Mouse (Mus musculus) ES-CJ7 (cell line): ENCODE results near the gene Mrps26.
"Not testable (repeated sequence)": the region's sequence is repeated elsewhere in the genome, so short reads cannot be mapped to it uniquely, and the experiment has no call there.

Source experiments
- DNase-seq: peaks from one replicate; pipeline ENCODE4 v3.0.0; 2011; ENCODE audit warnings: low read depth, low spot score

Mrps26 gene

DNA sequence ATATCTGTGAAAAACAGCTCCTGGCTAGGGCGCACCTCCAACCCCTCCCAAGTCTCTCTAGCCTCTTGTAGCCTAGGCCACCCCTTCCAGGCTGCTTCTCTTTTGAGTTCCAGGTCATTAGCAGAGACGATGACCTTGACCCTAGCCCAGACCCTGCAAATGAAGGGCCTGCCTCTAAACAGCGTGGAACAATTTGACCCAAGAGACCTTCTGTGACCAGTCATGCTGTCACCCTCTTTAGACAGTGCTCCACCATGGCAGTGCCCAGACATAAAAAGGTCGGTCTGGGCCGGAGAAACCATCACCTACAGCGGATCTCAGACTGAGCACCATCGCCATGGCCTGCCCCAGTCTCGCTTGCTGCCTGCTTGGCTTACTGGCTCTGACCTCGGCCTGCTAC is 12.3 kb downstream of the Mrps26 start, which contains the start of gene Oxt:
Gene Oxt, plus strand, starts transcription at position 301 of the 400 bp plus-strand sequence.
- no peak for DNase-seq

DNA sequence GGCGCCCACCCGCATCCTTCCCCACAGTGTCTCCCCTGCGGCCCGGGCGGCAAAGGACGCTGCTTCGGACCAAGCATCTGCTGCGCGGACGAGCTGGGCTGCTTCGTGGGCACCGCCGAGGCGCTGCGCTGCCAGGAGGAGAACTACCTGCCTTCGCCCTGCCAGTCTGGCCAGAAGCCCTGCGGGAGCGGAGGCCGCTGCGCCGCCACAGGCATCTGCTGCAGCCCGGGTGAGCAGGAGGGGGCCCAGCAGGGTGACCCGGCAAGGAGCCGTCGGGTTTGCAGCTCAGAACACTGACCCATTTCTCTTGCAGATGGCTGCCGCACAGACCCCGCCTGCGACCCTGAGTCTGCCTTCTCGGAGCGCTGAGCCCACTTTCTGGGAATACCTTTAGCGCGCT is 13.0 kb downstream of the Mrps26 start:
- not testable (repeated sequence) for DNase-seq

DNA sequence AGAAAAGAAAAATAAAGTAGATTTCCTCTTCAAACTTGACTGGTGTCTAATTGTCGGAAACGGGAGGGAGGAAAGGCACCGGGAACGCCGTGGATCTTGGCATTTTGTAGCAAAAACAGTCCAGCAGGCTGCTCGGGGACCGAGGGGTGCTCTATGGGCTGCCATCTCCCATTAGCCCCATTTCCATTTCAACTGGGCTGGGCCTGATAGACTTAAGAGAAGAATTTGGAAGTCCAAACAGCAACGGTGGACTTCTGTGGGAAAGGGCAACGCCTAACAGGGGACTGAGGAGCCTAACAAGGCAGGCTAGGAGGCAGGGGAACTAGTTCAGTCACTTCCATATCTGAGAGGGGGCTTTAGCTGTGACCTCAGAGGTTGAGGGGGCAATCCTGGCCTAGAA is 13.5 kb downstream of the Mrps26 start:
- DNase-seq, result no peak

DNA sequence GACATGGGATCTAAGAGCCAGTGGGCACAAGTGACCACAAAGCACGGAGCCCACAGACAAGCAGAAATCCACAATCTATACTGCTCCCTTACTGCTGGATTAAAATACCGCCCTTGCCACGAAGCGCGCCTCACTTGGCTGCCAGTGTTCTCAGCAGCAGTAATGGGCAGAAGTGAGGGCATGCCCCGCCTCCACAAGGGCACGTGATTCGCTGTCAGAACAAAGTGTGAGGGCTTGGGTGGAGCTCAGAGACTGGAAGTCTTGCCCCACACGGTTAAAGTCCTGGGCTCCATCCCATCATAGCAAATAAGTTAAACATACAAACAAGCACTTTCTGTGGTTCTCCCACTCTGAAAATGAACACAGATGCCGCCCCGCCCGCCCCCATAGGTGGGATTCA is 14.1 kb downstream of the Mrps26 start:
- peak; percentile 43 for DNase-seq

DNA sequence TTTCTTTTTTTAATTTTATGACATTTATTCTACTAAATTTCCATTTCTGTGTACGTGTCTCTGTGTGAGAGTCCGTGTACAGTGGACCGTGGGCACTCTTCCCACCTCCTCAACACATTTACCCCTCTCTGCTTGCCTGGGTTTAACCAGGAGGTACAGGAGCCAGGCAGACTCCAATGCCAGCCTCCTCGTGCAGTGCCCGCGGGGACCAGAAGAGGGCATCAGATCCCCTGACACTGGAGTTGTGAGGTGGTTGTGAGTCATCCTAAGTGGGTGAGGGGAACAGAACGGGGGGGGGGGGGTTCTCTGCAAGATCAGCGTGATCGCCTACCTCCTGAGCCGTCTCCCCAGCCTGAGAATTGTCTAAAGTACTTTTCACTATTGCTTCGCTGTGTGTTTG is 14.6 kb downstream of the Mrps26 start:
- DNase-seq, result peak; percentile 60

DNA sequence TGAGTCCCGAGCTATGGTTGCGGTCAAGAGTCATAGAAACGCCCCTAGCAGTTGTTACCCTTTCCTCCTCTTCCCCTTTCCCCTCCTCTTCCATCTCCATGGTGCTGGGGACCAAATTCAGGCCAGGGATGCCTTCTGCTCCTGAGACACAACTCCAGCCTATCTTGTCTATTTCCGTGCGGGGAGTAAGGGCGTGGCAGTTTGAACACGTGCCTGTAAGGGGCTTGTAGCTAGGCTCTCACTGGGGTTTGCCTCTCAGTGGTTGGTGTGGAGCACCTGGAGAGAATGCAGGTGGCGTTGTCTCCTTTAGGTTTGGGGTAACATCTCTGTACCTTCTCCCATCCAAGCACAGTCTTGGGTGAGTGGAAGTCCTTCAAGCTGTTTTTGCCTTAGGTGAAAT is 16.2 kb downstream of the Mrps26 start:
- peak; percentile 37 for DNase-seq

DNA sequence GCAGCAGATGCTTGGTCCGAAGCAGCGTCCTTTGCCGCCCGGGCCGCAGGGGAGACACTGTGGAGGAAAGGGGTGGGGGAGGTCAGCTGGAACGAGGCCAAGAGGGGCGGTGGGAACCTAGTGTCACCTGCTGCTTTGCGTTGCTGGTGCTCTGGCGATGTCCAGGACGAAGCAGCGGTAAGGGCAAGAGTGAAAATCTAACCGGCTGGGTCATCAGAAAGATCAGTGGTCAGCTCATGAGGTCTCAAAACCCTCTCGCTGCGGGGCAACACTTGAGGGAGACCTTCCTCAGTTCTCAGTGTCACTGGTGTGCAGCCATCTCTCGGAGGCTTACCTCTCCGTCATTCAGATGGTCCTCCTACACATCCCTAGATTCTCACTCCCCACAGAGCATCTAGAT is 17.7 kb downstream of the Mrps26 start:
- DNase-seq, result no peak

DNA sequence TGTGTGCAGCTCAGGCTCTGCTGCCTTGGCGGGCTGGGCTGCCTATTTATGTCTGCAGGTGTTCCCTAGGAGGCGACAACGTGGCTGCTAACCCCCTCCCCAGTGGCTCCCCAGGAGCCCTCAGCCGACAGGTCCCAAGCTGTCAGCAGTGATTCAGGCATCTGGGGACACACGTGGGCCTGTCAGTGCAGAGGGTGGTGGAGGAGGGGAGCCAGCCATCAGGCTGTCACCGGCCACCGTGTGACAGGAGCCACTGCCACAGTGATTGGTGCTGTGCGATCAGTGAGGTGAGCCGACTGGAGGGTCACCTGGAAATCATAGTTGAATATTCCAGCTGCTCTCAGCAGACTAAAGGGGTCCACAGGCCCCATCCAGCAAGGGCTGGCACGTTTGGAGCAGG is 19.0 kb downstream of the Mrps26 start, which contains the start of gene Avp:
Gene Avp, minus strand, starts transcription at position 3 of the 400 bp plus-strand sequence.
- no peak for DNase-seq

DNA sequence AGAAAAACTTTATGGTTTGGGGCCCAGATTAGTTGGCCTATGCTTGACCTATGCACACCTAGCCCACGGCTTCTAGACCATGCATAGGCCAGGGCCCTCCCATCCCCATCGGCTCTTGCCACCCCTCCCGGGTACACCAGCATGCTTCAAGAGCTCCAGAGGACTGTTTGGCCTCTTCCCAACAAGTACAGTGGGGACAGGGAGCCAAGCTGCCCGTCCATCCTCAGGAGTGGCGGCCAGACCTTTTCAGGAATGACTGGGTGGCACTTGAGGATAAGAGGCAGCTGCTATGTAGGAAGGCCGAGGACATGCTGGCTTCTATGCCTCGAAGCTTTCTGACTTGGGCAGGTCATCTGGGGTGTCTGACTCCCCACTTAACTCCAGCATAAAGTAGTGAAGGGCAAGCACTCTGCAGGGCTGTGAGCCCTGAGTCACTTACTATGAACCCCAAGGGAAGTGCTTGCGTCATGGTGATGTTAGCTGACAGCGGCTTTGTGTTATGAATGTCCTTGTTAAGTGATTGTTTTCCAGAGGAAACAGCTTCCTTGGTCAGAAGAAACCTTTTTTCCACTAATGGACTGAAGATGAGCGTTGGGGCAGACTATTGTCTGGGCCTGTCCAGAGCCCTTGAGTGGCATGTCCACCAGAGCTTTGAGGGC is 20.5 kb downstream of the Mrps26 start:
- DNase-seq, result no peak

DNA sequence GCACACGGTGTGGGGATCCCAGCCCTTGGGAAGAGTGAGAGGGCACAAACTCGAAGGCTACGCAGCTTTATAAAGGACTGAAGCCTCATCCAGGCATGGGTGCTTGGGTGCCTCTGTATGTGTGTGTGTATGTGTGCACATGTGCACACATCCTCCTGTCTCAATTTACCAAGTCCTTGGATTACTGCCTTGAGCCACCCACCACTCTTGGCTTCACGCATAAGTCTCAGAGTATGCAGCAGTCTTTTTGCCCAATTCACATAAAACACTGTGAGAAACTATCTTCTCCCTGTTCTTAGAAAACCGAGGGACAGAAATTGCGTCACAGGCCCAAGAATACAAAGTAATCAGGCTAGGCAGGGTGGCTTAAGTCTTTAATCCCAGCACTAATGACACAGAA is 22.5 kb downstream of the Mrps26 start:
- no peak for DNase-seq

DNA sequence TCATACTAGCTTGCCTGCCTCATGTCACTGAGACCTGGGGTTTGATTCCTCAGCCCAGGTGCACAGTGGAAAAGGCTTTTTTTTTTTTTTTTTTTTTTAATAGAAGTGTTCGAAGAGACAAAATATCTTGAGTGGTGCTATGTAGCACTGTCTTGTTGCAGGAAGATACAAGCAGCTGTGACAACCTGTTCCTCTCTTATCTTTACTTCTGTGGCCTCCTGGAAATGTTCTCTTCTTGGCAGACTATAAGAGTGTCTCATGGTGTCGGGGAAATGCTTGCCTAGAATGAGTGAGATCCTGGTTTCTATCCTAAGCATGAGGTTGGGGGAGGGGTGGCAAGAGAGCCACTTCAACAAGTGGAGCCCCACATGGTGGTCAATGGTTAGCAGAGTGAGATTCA is 24.8 kb downstream of the Mrps26 start:
- no peak for DNase-seq

DNA sequence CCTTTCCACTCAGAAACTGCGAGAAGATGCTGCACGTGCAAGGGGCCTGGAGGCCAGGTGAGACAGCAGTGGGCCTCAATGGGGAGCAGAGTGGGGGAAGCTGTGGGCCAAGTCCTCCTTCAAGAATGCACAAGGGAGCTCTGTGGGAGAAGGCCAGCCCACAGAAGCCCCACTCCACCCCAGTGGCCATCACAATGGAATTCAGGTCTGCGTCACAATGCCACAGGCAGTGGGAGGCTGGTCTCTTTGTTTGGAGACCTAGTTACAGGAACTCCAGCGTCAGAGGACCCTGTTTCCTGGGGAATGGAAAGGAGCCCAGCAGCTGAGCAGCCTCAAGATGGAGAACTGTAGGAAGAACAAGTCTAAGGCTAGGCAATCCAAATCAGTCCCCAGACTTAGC is 25.6 kb downstream of the Mrps26 start:
- peak; percentile 28 for DNase-seq

DNA sequence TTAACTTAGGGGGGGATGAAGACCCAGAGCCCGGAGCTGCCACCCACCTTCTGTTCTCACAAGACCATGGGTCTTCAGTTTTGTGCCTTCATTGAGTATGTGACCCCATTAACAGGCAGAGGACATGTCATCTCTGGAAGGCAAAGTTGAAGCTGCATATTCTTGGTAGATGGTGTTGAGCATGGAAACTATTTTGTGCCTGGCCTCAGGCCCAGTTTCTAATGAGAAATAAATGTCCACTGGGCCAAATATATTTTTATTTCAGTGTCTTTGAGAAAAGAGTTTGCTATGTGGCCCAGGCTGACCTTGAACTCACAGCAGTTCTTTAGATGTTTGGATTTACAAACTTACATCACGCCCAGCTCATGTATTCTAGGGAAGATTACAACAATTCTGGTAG is 26.2 kb downstream of the Mrps26 start:
- no peak for DNase-seq

DNA sequence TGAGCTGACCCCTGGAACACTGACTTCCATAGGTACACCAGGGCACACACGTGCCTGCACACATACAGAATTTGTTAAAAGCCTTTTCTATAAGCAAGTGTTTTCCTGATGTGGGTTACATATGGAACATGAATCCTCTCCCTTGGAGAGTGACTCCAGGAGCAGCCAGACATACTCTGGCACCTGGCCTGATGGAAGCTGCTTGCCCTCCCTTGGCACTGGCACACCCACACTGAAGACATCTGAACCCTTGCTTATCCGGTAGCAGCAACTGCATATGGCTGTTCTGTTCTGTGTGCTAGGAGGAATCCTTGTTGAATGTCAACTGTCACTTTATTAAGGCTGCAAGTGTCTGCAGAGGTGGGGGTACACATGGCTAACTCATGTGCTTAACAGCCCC is 27.5 kb downstream of the Mrps26 start:
- no peak for DNase-seq

DNA sequence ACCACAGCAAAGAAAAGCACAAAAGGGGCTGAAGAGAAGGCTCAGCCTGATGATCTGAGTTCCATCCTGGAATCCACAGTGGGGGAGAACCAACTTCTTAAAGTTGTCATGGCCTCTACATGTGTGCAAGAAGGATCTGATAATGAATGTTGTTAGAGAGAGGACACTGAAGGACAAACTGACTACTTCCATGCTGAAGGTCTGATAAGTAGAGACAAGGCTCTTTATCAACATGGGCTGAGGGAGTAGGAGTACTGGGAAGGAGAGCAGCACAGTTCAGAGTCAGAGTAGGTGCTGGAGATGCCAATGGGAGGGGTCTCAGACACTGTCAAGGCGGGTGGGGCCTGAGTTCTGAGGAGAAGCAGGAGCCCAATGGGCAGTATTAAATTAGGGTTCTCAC is 32.1 kb downstream of the Mrps26 start:
- DNase-seq, result no peak

DNA sequence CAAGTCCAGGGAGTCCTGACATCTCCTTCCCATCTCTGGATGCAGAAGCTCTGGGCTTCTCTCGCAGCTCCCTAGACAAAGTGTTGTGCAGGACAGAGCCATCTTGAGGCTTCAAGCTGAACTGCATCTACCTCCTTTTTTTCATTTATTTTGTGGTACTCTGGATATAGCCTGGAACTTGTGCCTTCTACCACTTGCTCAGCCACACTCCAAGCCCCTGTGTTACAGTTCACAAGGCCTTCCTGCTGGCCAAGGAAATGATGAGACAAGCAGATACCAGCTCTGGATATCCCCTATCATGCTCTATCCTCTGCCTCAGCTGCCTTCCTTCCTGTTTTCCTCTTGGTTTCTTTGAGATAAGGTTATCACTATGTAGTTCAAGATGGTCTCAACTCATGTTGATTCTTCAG is 34.1 kb downstream of the Mrps26 start:
- DNase-seq, result peak; percentile 51

DNA sequence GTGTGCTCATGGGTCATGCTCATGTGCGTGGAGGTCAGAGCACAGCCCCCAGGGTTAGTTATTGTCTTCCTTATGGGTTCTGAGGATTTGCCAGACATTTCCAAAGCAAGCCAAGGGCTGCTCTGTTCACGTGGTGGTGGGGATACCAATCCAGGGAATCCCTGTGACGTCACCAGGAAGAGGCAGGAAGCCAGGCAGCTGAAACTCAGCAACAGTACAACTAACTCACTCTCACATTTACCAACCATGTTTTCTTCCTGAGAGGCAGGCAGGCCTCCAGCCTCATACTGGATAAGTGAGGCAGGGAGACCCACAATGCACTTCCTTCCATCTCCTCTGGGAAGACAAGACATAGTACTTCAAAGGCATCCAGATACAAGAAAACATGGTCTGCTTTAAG is 34.9 kb downstream of the Mrps26 start:
- no peak for DNase-seq

DNA sequence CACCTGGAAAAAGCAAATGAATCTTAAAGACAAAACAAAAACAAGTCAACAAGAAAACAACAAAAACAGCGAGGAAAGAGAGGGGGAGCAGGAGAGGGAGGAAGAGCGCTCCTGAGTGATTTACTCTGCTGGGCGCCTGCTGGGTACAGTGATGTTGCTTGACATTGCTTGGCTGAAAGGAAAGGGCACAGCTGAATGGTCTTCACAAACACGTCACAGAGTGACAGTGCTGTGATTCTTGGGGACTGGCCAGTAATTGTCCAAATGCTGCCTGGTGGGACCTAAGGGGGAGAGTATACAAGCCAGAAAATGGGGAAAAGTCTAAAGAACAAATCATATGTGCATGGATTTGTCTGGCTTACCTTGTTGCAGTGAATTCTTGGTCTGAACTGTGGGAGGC is 38.7 kb downstream of the Mrps26 start:
- DNase-seq, result no peak

DNA sequence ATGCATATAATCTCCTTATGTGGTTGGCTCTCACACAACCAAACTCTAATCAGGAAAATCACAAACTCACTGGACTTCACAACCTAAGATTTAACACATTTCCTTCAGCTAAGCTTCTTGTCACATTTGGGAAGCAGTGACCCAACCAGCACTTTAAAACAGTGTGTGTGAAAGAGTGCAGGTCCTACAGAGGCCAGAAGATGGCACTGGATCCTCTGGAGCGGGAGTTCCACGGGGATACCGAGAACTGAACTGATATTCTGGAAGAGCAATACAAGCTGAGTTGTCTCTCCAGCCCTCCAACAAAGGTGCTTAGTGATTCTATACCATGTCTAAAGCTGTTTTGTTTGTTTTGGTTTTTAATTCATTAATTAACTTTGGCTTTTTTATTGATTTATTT is 49.5 kb downstream of the Mrps26 start:
- DNase-seq, result peak; percentile 64
